Mouse (Mus musculus): ENCODE measurements around the gene Csnk1g1.

GRCm38 (mm10) chr9:65908394-65909300 lies at the start of gene Csnk1g1, which contains the start of gene Trip4:
- peak; percentile 29; the same call in 1 of the 2 replicates for TF ChIP-seq CTCF (IDR thresholded peaks at IDR 0.05; ENCODE audit: borderline replicate concordance, extremely low read depth, insufficient read depth, insufficient read length)
- TF ChIP-seq POLR2A (IDR thresholded peaks at IDR 0.05; ENCODE audit: borderline replicate concordance, extremely low read depth, insufficient read depth, insufficient read length, poor library complexity, severe bottlenecking), result no peak; the same call in 1 of the 2 replicates
